19 mouse cellular contexts compared by ENCODE assay signal in the genomic region with DNA sequence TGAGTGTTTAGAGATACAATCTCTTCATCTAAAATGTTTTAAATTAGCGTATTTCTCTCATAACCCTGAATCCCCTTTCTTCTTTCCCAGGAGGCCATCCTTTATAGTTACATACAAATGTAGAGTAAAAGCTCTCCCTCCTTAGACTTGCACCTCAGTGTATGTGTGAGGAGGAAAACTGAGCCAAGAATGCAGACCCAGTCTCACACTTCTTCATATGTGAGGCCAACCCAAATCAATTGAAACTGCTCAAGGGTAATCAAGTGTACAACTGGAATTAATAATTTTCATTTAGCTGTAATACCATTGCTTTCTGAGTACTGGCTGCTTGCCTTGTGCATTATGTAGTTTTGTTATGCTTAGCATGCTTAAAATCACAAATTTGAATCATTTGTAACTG.
"Had no signal": no experiment of that assay in that cellular context is flagged by ENCODE, and none has a peak within 500 bp of the region (broad histone marks: within the 10 kb centered on the region; RNA-seq: fewer than 3 reads in every experiment).

No protein-coding gene starts in this region.

- H3K9me3 ChIP-seq: midbrain, embryonic 10.5 days; midbrain, embryonic 12.5 days; neural tube, embryonic 13.5 days; neural tube, embryonic 15.5 days had no signal

- H3K36me3 ChIP-seq: midbrain, embryonic 10.5 days; midbrain, embryonic 12.5 days; neural tube, embryonic 13.5 days; neural tube, embryonic 15.5 days had no signal

- H3K4me3 ChIP-seq: midbrain, embryonic 10.5 days; midbrain, embryonic 12.5 days; myocyte; neural tube, embryonic 13.5 days; neural tube, embryonic 15.5 days had no signal

- H3K4me2 ChIP-seq: lung, embryonic 14.5 days; midbrain, embryonic 12.5 days; neural tube, embryonic 13.5 days; neural tube, embryonic 15.5 days had no signal

- H3K27ac ChIP-seq: midbrain, embryonic 10.5 days; midbrain, embryonic 12.5 days; neural tube, embryonic 13.5 days; neural tube, embryonic 15.5 days had no signal

- H3K9ac ChIP-seq: lung, embryonic 14.5 days; midbrain, embryonic 12.5 days; neural tube, embryonic 13.5 days; neural tube, embryonic 15.5 days had no signal

- DNase-seq: lung, adult 18-20 months; lung, embryonic 14.5 days; lung, postnatal 10 days; lung, postnatal 4 days; midbrain, embryonic 14.5 days; retina, postnatal 1 day; right cerebral cortex, adult 18-20 months; right cerebral cortex, postnatal 25 days; right cerebral cortex, postnatal 4 days; spleen, adult 18-20 months; thymus, adult 18-20 months; thymus, postnatal 14 days; thymus, postnatal 36 days had no signal

- H3K4me1 ChIP-seq: midbrain, embryonic 10.5 days; midbrain, embryonic 12.5 days; neural tube, embryonic 13.5 days; neural tube, embryonic 15.5 days had no signal

- H3K27me3 ChIP-seq: midbrain, embryonic 12.5 days; neural tube, embryonic 13.5 days; neural tube, embryonic 15.5 days had no signal

- ATAC-seq: midbrain, embryonic 16.5 days had no signal
